Mouse (Mus musculus) left cerebral cortex, adult 11 months (tissue): ENCODE data around the gene Olfr513.

ENCODE experiments used
- DNase-seq: peaks from one replicate; pipeline ENCODE4 v3.0.0; 2022; ENCODE audit warnings: low spot score

Gene Olfr513

DNA sequence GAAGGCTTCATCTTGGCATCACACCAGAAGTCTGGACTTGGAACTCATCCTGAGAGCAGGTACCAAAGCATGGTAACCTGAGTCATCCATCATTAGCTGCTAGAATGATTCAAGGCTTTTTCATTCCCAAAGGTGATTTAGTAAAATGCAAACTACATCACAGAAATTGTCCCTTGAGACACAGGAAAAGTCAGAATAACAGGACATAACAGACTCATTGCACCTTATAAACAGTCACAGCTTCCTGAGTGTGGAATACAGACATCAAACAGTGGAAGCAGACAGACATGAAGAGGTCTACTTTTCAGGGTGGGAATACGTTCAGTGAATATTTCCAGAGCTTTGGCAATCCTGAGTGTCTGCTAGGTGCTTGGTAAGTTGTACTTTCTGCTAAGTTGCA, at the start of gene Olfr513:
TSS of gene Olfr513 (plus strand) at position 301 of the 400 bp plus-strand sequence.
- no peak for DNase-seq

- no peak for DNase-seq
Measured at GRCm38 (mm10) chr7:108713020-108713419, 37.8 kb upstream of the Olfr513 start, which contains the start of gene Olfr512. Olfr512 (plus strand) TSS chr7:108713320.

DNA sequence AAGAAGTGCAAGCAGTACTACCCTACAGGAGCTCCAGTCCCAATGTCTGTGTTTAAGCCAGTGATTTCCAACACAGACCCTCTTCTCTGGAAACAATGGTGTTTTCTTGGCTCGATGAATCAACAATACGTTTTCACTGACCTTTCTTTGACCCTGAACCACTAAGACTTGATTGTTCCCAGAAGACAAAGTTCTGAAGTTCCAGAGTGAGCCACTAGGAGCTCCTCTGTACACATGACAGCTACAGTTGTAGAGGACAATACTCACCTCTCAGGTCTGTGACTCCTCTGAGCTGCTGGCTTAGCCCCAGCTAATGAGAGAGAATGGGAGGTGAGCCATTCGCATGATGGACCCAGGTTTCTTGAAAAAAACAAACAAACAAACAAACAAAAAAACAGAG, 9.6 kb downstream of the Olfr513 start:
- DNase-seq, result no peak

DNA sequence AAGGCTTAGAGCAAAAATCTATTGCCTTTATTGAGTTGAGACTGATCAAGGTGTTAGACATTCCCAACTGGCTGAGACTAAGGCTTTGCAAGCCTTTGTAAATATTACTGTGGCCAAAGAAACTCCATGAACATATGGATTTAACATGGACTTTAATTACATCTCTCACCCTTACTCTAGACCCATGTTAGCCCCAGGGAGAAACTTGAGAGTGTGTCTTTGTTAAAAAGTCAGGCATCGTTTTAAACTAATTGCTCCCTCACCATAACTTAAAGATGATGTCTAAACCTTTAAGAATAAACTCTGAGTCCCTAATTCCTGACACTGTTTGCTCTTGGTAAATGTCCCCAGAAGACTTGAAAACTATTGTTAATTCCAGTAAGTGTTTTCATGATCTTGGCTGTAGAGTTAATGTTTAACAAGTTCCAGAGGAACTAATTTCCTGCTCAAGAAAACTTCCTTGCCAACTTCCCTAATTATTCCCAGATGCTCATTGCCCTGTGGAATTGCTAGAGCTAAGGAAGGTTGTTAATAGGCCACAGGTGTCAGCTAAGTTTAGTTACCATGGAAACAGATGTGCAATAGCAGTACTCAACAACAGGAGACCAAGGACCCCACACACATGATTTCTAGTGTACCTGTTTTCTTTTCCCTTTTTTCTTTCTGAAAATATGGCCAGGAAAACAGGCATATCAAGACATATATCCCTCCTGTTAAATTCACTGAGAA, 46.6 kb downstream of the Olfr513 start:
- no peak for DNase-seq
